Mouse (Mus musculus): ENCODE measurements around the gene Ggct. TPM values are rescaled to one million over a fixed set of nuclear protein-coding genes. Genes with fewer than 3 reads are reported as not detected.

Gene Ggct
- polyA plus RNA-seq, 1 experiment = 1.2 TPM

DNA sequence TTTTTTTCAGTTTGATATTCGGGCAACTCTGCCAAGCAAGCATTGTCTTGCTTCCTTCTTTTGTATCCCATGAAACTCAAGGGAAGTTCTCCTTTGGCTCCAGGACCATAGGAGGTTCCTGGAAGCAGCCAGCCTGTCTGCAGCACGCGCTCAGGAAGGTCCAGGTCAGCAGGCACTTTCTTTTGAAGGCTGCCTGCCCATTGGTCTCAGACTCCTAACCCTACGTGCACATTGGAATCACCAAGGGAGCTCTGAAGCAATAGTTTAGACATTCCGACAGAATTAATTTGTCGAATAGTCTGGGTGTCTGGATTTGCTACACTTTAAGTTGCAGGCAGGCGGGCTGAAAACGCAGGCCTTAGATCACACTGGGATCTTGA, 21.0 kb downstream of the Ggct start:
- TF ChIP-seq CTCF (IDR thresholded peaks at IDR 0.05; ENCODE audit: borderline replicate concordance, control insufficient read depth, extremely low read depth, insufficient read depth, low read length, poor library complexity) (no peak), POLR2A (IDR thresholded peaks at IDR 0.05; ENCODE audit: control insufficient read depth, extremely low read depth, insufficient read depth, low read length, poor library complexity) (no peak)

DNA sequence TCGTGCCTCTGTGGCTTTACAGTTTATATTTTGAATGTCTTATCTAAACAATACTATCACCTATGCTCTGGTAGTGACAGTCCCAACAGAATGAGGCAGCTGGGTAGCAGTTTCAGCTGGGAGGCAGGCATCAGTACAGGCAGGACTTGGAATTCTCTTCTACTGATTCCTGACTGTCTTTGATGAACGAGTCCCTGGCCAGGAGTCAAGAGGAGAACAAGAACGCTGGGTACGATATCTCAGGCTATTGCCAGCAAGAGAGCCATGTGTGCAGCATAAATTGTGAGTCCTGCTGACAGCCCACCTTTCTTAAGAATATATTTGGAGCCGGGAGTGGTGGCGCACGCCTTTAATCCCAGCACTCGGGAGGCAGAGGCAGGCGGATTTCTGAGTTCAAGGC, 22.2 kb downstream of the Ggct start:
- H3K27me3 ChIP-seq (ENCODE audit: control insufficient read depth, insufficient read depth, low read length) = no peaks in the 10 kb centered on the region
- no peak for DNase-seq
- 90% methylated on average over 9 of the region's 9 CpGs for WGBS
- H3K36me3 ChIP-seq (ENCODE audit: control insufficient read depth, insufficient read depth, low read length) = no peaks in the 10 kb centered on the region
- TF ChIP-seq CTCF (IDR thresholded peaks at IDR 0.05; ENCODE audit: borderline replicate concordance, control insufficient read depth, extremely low read depth, insufficient read depth, low read length, poor library complexity) = no peak
- H3K4me3 ChIP-seq (ENCODE audit: control insufficient read depth, insufficient read depth, low read length) = no peak overlapping the region
- H3K4me1 ChIP-seq (replicated peaks; ENCODE audit: control insufficient read depth, insufficient read depth, low read length) = 0 out of 2 replicates have a peak, but pooled peaks cover 5% of the 10 kb centered on the region
- no peak overlapping the region for H3K27ac ChIP-seq (ENCODE audit: control insufficient read depth, insufficient read depth, low read length)

More for the DNA sequence above, 21.0 kb downstream of the Ggct start:
- Histone ChIP-seq H3K27ac (ENCODE audit: control insufficient read depth, insufficient read depth, low read length) (no peak overlapping the region), H3K36me3 (ENCODE audit: control insufficient read depth, insufficient read depth, low read length) (no peaks in the 10 kb centered on the region), H3K27me3 (ENCODE audit: control insufficient read depth, insufficient read depth, low read length) (no peaks in the 10 kb centered on the region), H3K4me1 (replicated peaks; ENCODE audit: control insufficient read depth, insufficient read depth, low read length) (0 out of 2 replicates have a peak, but pooled peaks cover 5% of the 10 kb centered on the region), H3K4me3 (ENCODE audit: control insufficient read depth, insufficient read depth, low read length) (peak overlapping the region; percentile 65)
- WGBS = 62% methylated on average over 8 of the region's 8 CpGs
- no peak for DNase-seq

DNA sequence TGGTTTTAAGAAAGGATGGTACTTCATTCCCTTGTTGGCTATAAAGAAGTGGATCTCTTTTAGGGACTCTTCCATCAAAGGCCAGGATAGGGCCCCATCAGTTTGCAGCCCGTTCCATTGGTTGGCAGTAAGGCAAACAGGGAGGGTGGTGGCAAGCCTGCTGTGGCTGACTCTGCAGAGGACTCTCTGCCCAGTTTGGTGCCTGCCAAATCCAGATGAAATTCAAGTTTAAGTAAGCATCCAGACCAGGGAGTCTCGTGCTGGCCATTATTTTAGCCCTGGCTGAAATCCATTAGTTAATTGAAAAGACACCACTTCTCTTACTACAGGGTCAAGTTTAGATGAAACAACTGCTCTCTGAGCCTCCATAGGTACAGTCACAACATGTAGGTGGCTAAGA, 22.9 kb downstream of the Ggct start:
- 94% methylated on average over 2 of the region's 2 CpGs for WGBS
- no peak for DNase-seq
- no peak overlapping the region for H3K27ac ChIP-seq (ENCODE audit: control insufficient read depth, insufficient read depth, low read length)
- peaks cover 9% of the 10 kb centered on the region; the same call in 1 of the 2 replicates for H3K4me1 ChIP-seq (replicated peaks; ENCODE audit: control insufficient read depth, insufficient read depth, low read length)
- no peaks in the 10 kb centered on the region for H3K27me3 ChIP-seq (ENCODE audit: control insufficient read depth, insufficient read depth, low read length)
- TF ChIP-seq CTCF (IDR thresholded peaks at IDR 0.05; ENCODE audit: borderline replicate concordance, control insufficient read depth, extremely low read depth, insufficient read depth, low read length, poor library complexity) (no peak), POLR2A (IDR thresholded peaks at IDR 0.05; ENCODE audit: control insufficient read depth, extremely low read depth, insufficient read depth, low read length, poor library complexity) (no peak)
- no peaks in the 10 kb centered on the region for H3K36me3 ChIP-seq (ENCODE audit: control insufficient read depth, insufficient read depth, low read length)
- H3K4me3 ChIP-seq (ENCODE audit: control insufficient read depth, insufficient read depth, low read length) = no peak overlapping the region

DNA sequence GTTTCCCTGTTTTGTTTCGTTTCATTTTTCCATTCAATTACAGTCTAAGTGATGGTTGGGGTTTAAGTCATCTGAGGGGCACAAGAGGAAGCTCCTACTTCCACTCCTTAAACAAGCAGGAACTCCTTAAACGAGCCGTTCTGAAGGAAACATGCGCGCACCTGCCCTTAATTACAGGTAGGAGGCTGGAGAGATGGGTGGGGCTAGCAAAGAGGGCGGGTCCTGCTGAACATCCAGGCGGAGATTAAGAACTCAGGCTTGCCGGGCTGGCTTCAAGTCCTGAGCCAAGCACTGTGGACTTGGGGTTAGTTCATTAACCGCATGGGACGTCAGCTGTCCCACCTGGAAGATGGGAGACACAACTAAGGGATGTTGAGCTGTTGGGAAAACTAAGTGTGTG, 25.2 kb downstream of the Ggct start:
- H3K4me3 ChIP-seq (ENCODE audit: control insufficient read depth, insufficient read depth, low read length) = no peak overlapping the region
- no peak for DNase-seq
- H3K27ac ChIP-seq (ENCODE audit: control insufficient read depth, insufficient read depth, low read length) = no peak overlapping the region
- H3K36me3 ChIP-seq (ENCODE audit: control insufficient read depth, insufficient read depth, low read length) = no peaks in the 10 kb centered on the region
- peaks cover 14% of the 10 kb centered on the region for H3K4me1 ChIP-seq (replicated peaks; ENCODE audit: control insufficient read depth, insufficient read depth, low read length)
- WGBS = 88% methylated on average over 10 of the region's 10 CpGs
- H3K27me3 ChIP-seq (ENCODE audit: control insufficient read depth, insufficient read depth, low read length) = no peaks in the 10 kb centered on the region
- TF ChIP-seq CTCF (IDR thresholded peaks at IDR 0.05; ENCODE audit: borderline replicate concordance, control insufficient read depth, extremely low read depth, insufficient read depth, low read length, poor library complexity) (no peak), POLR2A (IDR thresholded peaks at IDR 0.05; ENCODE audit: control insufficient read depth, extremely low read depth, insufficient read depth, low read length, poor library complexity) (no peak)

GRCm38 (mm10) chr6:54965234-54965633, 27.5 kb downstream of the Ggct start:
- 47% methylated on average over 5 of the region's 5 CpGs for WGBS
- no peak overlapping the region for H3K4me3 ChIP-seq (ENCODE audit: control insufficient read depth, insufficient read depth, low read length)
- peaks cover 10% of the 10 kb centered on the region for H3K4me1 ChIP-seq (replicated peaks; ENCODE audit: control insufficient read depth, insufficient read depth, low read length)
- H3K27ac ChIP-seq (ENCODE audit: control insufficient read depth, insufficient read depth, low read length) = peak overlapping the region; percentile 59; the same call in 1 of the 2 replicates
- TF ChIP-seq POLR2A (IDR thresholded peaks at IDR 0.05; ENCODE audit: control insufficient read depth, extremely low read depth, insufficient read depth, low read length, poor library complexity) (no peak), CTCF (IDR thresholded peaks at IDR 0.05; ENCODE audit: borderline replicate concordance, control insufficient read depth, extremely low read depth, insufficient read depth, low read length, poor library complexity) (no peak)
- H3K27me3 ChIP-seq (ENCODE audit: control insufficient read depth, insufficient read depth, low read length) = no peaks in the 10 kb centered on the region
- DNase-seq = peak; percentile 15
- H3K36me3 ChIP-seq (ENCODE audit: control insufficient read depth, insufficient read depth, low read length) = no peaks in the 10 kb centered on the region

GRCm38 (mm10) chr6:54964755-54965154, 28.0 kb downstream of the Ggct start:
- Histone ChIP-seq H3K27me3 (ENCODE audit: control insufficient read depth, insufficient read depth, low read length) (no peaks in the 10 kb centered on the region), H3K4me3 (ENCODE audit: control insufficient read depth, insufficient read depth, low read length) (no peak overlapping the region), H3K36me3 (ENCODE audit: control insufficient read depth, insufficient read depth, low read length) (no peaks in the 10 kb centered on the region), H3K27ac (ENCODE audit: control insufficient read depth, insufficient read depth, low read length) (peak overlapping the region; percentile 59; the same call in 1 of the 2 replicates), H3K4me1 (replicated peaks; ENCODE audit: control insufficient read depth, insufficient read depth, low read length) (peaks cover 10% of the 10 kb centered on the region)
- WGBS = 28% methylated on average over 1 of the region's 1 CpGs
- DNase-seq = no peak
- TF ChIP-seq POLR2A (IDR thresholded peaks at IDR 0.05; ENCODE audit: control insufficient read depth, extremely low read depth, insufficient read depth, low read length, poor library complexity) (no peak), CTCF (IDR thresholded peaks at IDR 0.05; ENCODE audit: borderline replicate concordance, control insufficient read depth, extremely low read depth, insufficient read depth, low read length, poor library complexity) (no peak)

GRCm38 (mm10) chr6:54963599-54963998, 29.2 kb downstream of the Ggct start:
- Histone ChIP-seq H3K27me3 (ENCODE audit: control insufficient read depth, insufficient read depth, low read length) (no peaks in the 10 kb centered on the region), H3K4me3 (ENCODE audit: control insufficient read depth, insufficient read depth, low read length) (no peak overlapping the region), H3K4me1 (replicated peaks; ENCODE audit: control insufficient read depth, insufficient read depth, low read length) (peaks cover 10% of the 10 kb centered on the region), H3K36me3 (ENCODE audit: control insufficient read depth, insufficient read depth, low read length) (no peaks in the 10 kb centered on the region), H3K27ac (ENCODE audit: control insufficient read depth, insufficient read depth, low read length) (no peak overlapping the region)
- TF ChIP-seq CTCF (IDR thresholded peaks at IDR 0.05; ENCODE audit: borderline replicate concordance, control insufficient read depth, extremely low read depth, insufficient read depth, low read length, poor library complexity) (no peak), POLR2A (IDR thresholded peaks at IDR 0.05; ENCODE audit: control insufficient read depth, extremely low read depth, insufficient read depth, low read length, poor library complexity) (no peak)
- no peak for DNase-seq
- WGBS = 96% methylated on average over 2 of the region's 2 CpGs
